Mouse (Mus musculus) CD4-positive, CD25-positive, alpha-beta regulatory T cell, adult 2 months (primary cell): ENCODE data around the gene Ppp1r1b.
"Not testable (repeated sequence)": the region's sequence is repeated elsewhere in the genome, so short reads cannot be mapped to it uniquely, and the experiment has no call there.

Experiments
- DNase-seq: peaks from one replicate; pipeline ENCODE4 v3.0.0-alpha.2; 2012; ENCODE audit warnings: low read depth, low spot score

Ppp1r1b gene

GRCm38 (mm10) chr11:98371556-98372240 lies 23.5 kb downstream of the Ppp1r1b start:
- DNase-seq: no peak

DNA sequence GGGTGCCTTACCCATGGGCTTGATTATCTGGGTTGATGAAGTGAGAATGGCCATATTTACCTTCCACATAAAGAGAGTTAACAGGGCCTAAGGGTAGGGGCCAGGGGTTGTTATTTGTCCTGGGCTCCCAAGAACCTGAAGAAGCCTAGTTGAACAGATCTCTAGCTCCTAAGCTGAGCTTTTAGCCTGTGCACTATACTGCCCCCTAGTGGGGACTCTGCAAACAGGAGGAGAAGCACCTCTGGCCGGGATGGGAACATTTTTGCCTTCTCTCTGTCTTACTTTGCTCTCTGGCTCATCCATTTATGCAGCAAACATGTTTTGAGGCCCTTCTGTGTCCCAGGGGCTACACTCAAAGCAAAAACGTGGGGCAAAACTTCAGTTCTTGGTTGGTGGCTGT lies 24.2 kb downstream of the Ppp1r1b start:
- peak; percentile 82 for DNase-seq

DNA sequence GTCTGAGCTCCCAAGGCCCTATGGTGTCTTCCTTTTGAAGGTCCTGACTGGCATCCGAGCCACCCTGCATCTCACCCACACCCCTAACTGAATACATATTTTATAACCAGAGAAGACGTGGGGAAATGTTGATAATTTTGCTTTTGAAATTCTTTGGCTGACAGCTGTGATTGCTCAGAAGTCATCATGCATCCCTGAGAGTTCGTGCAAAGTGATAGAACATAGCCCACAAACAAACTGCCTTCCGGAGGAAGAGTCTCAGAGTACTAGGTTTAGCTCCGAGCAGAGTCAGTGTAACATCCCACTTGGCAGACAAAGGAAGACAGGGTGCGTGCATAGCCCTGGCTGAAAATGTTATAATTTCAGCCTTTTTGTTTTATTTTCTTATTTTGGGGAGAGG lies 25.0 kb downstream of the Ppp1r1b start:
- DNase-seq: no peak

DNA sequence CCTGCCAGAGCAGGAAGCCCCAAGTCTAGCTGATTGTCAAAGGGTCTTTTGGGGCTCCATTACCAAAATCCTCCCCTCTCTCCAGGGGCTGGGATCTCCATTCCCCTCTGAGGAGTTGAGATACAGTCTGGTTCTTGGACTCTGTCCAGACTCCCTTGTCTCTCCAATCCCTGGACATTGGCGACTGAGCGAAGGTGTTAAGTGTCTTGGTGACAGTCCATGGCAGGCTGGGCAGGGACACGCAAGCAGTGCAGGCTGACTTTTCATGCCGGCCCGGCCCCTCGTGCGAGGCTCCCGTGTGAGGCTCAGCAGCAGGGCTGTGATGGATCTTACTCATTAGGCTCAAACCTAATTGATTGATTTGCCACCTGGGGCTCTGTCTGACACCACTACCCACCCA lies 26.1 kb downstream of the Ppp1r1b start:
- no peak for DNase-seq

DNA sequence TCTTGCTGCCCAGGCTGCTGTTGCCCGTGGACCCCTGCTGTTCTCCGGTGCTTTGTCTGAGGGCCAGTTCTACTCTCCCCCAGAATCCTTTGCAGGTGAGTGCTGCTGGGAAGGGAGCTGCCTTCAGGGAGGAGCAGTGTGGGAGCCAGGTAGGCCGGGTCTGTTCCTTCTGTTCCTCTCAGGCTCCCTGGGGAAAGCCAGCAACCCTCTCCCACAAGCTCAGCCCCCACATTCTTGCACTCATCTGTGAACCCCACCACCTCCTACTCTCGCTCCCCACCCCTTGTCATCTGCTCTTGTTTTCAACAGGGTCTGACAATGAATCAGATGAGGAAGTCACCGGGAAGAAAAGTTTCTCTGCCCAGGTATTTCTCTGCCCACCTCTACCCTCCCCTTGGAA lies 28.6 kb downstream of the Ppp1r1b start:
- DNase-seq: no peak

DNA sequence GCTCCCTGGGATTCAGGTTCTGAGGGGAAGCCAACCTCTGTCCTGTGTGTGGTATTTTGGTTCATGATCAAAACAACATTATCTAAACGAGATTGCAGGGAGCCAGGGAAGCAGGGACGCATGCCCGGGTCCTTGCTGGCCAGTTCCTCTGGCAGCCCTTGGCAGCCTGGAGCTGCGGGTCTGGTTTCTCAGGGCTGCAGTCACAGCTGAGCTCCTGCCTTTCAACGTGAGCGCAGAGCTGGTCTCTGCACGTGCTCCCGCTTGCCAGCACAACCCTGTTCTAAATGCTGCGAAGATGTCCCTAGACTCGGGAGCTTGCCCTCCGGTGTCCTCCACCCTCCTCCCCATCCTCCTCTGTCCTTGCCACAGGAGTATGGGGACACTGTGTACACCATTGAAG lies 29.6 kb downstream of the Ppp1r1b start:
- DNase-seq: no peak

- no peak for DNase-seq
Observed at GRCm38 (mm10) chr11:98379379-98379778, 31.2 kb downstream of the Ppp1r1b start.

DNA sequence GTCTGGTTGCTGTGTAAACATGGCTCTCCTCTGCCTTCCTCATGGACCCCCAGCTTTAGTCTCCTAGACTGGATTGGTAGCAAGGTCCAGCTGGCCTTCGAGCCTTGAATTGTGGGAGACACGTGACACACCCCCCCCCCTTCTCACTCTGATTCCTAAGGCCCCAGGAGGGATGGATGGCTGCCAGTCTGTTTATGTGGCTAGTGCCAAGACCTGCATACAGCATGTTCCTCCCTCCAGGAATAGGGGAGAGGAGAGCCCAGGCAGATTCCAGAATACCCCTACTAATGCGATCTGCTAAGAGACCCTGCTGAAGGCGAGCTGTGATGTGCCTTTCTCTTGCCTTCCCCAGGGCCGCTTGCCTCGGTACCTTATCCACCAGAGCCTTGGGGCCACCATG lies 31.9 kb downstream of the Ppp1r1b start:
- DNase-seq: no peak

GRCm38 (mm10) chr11:98381651-98382050 lies 33.4 kb downstream of the Ppp1r1b start:
- no peak for DNase-seq

DNA sequence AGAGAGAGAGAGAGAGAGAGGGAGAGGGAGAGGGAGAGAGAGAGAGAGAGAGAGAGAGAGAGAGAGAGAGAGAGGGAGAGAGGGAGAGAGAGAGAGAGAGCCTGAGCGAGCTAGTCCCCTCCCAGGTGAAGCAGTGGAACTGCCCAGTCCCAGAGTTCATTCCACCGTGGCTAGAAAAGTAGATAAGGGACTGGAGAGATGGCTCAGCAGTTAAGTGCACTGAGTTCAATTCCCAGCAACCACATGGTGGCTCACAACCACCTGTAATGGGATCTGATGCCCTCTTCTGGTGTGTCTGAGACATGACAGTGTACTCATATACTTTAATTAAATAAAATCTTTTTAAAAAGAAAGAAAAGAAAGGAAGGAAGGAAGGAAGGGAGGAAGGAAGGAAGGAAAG lies 34.2 kb downstream of the Ppp1r1b start:
- not testable (repeated sequence) for DNase-seq

GRCm38 (mm10) chr11:98383261-98384030 lies 35.2 kb downstream of the Ppp1r1b start, which contains the start of gene Tcap:
Gene Tcap (plus strand): TSS chr11:98383811.
- no peak for DNase-seq

GRCm38 (mm10) chr11:98384216-98384615 lies 36.0 kb downstream of the Ppp1r1b start:
- no peak for DNase-seq

DNA sequence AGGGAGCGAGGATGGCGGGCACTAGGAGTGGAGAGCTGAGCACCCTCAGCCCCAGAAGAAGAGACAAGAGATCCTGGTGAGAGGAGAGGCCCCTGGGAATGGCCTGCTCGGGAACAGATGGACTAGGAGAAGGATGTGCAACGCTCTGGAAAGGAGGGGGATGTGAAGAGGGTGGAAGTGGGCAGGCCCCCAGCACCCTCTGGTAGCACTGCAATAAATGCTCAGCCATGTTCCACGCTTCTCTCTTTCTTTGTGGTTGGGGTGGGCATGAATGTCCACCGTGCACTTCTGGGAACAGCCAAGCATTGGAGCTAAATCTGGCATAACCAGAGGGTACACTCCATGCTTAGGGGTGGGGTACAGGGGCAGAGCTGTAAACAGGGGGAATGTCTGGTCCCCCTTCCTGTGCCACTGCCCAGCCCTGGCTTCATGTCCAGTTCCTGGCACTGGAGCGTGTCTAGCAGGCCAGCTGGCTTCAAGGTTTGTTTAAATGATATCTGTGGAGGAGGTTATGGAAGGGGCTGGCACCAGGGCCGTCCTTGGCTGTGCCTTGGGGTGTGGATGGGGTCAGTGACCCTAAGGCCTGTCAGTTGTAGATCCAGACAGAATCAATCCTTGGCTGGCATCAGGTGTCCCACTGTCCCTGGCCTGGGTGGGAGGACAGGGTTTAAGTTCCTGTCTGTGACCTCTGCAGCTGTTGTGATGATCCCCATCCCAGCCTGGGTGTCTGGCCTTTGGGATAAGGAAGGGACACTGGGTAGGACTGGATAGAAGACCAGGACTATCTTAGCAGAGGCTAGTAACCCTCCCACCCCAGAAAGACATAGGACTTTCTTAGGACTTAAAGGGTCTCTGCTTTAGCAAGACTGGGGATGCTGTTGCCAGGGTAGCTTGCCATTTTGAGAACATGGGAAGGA lies 36.8 kb downstream of the Ppp1r1b start:
- no peak for DNase-seq

DNA sequence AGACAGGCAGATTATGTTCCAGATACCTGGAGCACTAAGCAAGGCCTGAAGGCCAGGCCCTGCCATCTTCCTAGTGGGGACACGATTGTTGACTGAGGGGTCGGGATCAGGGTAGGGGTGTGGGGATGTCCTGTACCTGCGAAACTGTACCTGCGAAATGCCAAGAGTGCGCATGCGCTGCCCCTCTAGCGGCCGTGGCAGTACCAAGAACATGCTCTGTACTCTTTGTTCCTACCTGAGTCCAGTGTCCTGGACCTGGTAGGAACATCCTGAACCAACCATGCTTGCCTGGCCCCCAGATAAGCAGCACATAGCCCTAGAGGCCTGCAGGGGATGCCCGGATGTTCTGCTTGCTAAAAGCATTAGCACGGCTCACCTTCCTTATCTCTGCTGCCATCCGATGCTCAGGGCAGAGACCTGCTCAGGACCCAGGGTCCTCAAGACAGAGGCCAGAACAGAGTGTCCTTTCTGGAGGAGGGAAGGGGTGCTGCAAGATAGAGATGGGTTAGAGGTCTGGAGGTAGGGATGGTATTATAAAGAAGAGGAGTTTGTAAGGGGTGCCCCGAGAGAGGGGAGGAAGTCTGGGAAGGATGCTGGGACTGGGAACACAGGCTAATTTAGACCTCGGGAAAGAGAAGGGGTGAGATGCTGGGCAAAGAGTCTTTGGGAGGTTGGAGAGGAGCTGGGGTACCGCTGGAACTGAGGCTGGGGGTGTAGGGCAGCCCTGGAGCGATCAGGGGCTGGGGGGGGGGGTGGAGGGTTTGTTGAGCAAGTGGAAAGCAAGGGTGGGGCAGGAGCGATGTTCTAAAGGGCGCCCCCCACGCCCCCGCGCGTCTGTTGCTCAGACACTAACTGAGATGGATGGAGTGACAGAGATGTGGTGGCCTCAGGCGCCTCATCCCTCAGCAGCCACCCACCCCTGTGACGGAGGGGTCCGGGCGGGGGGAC lies 37.7 kb downstream of the Ppp1r1b start, which contains the start of gene Pnmt:
Gene Pnmt (plus strand): TSS at position 813 of the 948 bp plus-strand sequence.
- no peak for DNase-seq

DNA sequence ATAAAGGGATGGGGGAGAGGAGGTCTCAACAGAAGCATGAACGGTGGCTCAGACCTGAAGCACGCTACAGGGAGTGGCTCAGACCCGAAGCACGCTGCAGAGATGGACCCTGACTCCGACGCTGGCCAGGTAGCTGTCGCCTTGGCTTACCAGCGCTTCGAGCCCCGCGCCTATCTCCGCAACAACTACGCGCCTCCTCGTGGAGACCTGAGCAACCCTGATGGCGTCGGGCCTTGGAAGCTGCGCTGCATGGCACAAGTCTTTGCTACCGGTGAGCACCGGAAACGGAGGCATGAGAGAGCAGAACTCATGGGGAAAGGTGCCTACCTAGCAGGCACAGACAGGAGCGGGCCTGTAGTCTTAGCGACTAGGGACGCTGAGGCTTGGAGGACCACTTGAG lies 38.4 kb downstream of the Ppp1r1b start:
- DNase-seq: peak; percentile 45

GRCm38 (mm10) chr11:98387056-98387577 lies 38.9 kb downstream of the Ppp1r1b start:
- DNase-seq: no peak

DNA sequence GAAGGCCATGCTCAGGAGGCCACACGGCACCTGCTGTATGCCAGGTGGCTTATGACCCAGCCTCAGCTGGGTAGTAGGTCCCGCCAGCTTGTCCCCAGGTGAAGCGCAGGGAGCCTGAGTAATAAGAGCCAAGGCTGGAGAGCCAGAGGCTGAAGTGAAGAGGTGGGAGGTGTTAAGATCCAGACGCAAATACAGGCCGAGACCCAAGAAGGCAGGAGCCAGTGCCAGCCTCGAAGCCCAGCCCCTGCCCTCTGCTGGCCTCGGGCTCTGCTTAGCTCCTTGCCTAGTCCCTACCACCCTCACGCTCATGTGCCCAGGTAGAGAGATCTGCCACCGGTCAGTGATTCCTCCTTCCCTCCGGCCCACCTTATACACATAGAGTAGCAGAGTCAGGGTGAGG lies 40.1 kb downstream of the Ppp1r1b start:
- DNase-seq: no peak

GRCm38 (mm10) chr11:98389221-98389780 lies 41.1 kb downstream of the Ppp1r1b start:
- DNase-seq: peak; percentile 73

DNA sequence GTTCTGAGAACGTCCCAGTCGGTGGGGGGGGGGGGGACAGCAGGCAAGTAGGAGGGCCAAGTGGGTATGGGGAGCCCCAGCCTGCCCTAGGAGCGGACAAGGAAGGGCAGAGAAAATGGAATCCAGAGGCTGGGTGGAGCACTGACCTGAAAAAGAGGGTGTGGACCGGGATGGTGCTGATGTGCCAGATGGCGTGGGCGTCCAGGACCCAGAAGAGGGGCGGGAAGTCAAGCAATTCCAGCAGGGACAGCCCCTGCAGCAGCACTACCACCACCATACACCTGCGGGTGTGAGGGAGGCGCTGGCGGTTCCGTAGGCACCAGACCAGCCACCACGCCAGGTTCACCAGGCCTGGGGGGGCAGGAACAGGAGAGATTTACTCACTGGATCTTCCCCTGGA lies 41.9 kb downstream of the Ppp1r1b start:
- no peak for DNase-seq

DNA sequence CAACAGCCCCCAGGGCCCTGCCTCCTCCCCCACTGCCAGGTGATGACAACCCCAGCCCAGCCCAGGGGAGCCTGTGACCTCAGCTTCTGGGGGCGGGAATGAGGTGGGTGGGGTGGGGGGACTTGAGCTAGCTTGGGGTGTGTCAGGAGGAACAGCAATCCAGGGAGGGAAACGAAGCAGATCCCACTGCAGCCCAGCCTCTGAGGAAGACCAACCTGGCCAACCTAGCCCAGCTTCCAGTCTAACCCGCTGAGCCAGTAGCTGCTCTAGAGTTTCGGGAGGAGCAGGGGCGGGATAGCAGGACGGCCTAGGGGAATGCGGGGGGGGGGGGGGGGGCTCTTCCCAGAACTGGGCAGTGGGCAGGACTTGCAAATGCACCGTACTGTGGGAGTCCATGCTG lies 43.8 kb downstream of the Ppp1r1b start:
- no peak for DNase-seq
